Mouse (Mus musculus): ENCODE results near the gene Sall4.
"Not testable (repeated sequence)": the region's sequence is repeated elsewhere in the genome, so short reads cannot be mapped to it uniquely, and the experiment has no call there.

The Sall4 gene

DNA sequence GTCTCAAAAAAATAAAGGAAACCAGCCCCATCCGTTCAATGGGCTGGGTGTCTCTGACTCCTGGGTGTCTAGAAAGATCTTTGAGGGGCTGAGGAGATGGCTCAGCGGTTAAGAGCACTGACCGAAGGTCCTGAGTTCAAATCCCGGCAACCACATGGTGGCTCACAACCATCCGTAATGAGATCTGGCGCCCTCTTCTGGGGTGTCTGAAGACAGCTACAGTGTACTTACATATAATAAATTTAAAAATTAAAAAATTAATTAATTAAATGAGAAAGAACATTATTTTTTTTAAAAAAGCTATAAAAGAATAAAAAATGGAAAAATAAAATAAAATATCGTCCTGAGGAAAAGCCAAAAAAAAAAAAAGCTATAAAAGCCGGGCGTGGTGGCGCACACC is 23.3 kb downstream of the Sall4 start:
- DNase-seq (ENCODE audit: low spot score in 2 of 2), result not testable (repeated sequence)

DNA sequence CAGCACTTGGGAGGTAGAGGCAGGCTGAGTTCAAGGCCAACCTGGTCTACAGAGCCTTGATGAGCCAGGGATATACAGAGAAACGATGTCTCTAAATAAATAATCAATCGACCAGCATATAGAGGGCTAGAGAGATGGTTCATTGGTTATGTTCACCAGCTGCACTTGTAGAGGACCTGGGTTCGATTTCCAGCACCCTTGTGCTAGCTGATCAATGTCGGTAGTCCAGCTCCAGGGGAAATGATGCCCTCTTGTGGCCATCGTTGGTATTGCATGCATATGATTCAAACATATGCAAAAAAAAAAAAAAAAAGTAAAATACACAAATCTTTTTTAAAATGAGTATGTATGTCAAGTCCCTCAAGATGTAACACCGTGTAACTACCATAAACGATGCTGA is 25.1 kb downstream of the Sall4 start:
- DNase-seq (ENCODE audit: low spot score in 2 of 2), result peak in 1 of 2 experiments; percentile 56

DNA sequence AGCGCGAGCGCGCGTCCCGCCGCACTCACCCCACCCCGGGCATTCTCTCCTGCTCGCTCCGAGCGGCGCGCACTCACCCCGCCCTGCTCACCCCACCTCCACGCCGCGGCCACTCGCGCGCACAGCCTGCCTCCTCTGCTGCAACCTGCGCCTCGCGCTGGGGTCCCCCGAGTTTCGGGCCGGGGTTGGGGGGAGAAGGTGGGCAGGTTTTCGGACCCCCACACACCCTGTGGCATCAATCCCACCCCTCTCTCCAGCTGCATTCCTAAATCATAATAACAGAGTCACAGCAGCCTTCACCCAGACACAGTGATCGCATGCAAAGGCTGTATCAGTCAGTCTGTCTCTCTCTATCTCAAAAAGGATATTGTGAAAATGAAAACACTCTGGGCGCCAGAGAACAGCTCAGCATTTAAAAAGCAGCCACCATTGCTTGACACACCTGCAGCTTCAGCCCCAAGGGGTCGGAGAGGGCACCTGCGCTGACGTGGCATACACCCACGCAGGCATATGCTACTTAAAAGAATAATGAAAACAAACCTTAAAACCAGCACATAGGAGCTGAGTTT is 25.6 kb downstream of the Sall4 start, which contains the start of gene Atp9a:
Atp9a (minus strand) TSS at position 351 of the 569 bp plus-strand sequence.
- DNase-seq (ENCODE audit: low spot score in 2 of 2), result peak; percentile 68 to 76

- DNase-seq (ENCODE audit: low spot score in 2 of 2), result peak; percentile 69 to 77
These were observed 26.3 kb downstream of the Sall4 start for GRCm38 (mm10) chr2:168741273-168742058.

DNA sequence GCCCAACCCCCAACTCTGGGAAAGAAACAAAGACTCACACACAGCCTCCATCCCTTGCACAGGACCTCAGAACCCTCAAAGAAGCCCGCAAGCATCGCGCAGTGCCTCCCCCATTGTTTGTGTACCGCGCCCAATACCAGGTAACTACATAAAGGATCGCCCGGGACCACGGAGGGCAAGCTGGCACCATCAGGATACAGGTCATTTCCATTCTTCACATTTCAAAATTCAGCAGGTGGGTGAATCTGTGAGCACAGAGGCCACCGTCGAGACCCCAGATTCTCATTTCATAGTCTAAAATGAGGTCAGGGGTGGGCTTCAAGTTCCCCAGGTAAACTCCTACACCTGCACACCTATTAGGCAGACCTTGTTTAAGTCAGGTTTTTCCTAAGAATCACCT is 27.2 kb downstream of the Sall4 start:
- no peak for DNase-seq (ENCODE audit: low spot score in 2 of 2)

DNA sequence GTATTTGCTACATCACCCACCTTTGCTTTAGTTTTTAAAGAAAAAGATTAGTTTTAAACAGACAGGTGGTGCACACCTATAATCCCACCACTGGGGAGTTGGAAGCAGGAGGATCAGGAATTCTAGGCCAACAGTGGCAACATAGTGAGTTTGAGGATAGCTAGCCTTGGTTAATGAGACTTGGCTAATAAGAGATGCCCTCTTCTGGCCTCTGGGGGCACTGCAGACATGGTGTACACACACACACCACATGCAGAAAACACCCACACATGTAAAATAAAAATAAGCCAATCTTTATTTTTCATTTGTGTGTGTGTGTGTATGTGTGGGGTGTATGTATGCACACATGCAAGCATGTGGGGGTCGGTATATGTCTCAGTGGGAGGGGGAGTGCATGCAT is 28.9 kb downstream of the Sall4 start:
- DNase-seq (ENCODE audit: low spot score in 2 of 2), result no peak

- DNase-seq (ENCODE audit: low spot score in 2 of 2), result no peak
These were observed 29.9 kb downstream of the Sall4 start for GRCm38 (mm10) chr2:168737878-168738277.

DNA sequence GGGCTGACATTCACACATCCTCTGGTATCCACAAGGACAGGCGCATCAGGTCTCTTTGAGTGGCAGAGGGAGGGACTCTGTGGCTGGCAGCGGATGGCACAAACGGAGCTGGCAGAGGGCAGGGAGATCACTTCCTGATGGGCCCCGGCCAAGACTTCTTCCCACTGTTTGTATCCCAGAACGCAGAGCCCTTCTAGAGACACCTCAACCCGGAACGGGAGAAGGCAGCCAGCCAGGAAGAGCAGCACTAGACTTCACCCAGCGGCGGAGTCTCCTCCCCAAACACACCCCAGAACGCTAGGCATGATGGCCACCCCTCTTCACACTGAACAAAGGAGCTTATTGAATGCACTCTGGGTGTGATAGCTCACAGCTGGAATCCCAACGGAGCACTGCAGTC is 33.7 kb downstream of the Sall4 start:
- no peak for DNase-seq (ENCODE audit: low spot score in 2 of 2)

GRCm38 (mm10) chr2:168731258-168731657 is 36.5 kb downstream of the Sall4 start:
- no peak for DNase-seq (ENCODE audit: low spot score in 2 of 2)

DNA sequence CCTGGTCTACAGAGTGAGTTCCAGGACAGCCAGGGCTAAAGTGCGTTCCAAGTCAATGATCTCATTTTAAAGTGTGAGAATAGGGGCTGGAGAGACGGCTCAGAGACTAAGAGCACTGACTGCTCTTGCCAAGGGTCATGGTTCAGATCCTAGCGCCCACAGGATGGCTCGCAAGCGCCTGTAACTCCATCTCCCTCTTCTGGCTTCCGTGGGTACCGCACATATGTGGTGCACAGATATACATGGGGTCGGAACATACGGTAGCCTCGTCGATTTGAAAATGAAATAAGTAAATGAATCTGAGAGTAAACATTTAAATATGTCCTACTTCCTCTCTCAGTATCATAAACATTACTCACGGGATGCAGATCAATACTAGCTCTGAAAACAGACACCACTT is 38.0 kb downstream of the Sall4 start:
- DNase-seq (ENCODE audit: low spot score in 2 of 2), result no peak

DNA sequence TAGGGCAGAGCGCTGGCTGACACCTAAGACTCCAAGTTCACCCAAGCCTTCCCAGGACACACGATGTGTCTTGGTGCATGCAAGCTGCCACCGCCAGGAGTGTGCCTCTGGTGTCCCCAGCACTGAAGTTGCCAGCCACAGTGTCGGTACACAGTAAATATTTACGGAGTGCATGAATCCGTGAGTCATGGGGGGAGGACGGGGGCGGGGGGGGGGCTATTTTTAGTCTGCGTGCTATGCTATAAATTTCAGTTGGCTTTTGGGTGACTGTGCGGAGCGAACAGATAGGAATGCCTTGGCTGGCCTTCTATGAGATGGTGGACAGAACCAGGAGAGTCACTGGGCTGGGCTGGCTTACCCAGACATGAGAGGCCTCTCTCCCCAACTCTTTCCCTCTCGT is 39.7 kb downstream of the Sall4 start:
- DNase-seq (ENCODE audit: low spot score in 2 of 2), result no peak

DNA sequence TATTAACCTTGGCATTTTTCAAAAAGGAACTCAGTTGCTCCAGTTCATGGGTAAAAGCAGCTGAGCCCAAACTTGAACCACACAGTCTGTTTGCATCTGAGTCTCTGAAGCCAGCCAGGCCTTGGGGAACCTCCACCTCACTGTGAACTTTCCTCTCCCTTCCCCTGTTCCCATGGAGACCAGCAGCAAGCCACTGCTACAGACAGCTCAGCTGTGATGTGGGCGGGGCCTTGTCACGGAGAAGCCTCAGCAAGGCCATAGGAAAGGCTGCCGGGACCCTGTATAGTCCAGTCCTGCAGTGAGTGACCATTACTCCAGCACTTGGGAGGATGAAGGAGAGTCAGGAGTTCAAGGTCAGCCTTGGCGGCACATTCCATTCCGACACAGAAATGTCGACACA is 41.7 kb downstream of the Sall4 start:
- DNase-seq (ENCODE audit: low spot score in 2 of 2), result no peak

DNA sequence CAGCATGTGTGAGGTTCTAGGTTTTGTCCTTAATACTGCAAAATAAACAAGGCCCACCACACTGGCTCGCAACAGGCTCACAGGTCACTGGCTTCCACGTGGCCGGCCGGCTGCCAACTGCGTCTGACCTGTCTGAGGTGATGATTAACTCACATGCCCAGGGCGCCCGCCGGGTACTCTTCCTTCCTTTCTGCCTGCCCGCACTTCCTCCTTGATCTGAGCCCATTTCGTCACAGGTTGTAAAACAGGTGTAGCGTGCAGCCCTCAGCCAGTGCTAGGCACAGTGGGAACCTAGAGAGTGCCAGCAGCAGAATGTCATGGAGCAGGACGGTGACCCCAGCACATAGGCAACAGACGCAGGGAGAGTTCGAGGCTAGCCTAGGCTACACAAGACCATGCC is 46.4 kb downstream of the Sall4 start:
- DNase-seq (ENCODE audit: low spot score in 2 of 2), result no peak

GRCm38 (mm10) chr2:168719742-168720141 is 48.0 kb downstream of the Sall4 start:
- DNase-seq (ENCODE audit: low spot score in 2 of 2), result no peak

- DNase-seq (ENCODE audit: low spot score in 2 of 2), result no peak
These were observed 49.0 kb downstream of the Sall4 start for GRCm38 (mm10) chr2:168718735-168719134.

- DNase-seq (ENCODE audit: low spot score in 2 of 2), result no peak
These were observed 49.5 kb downstream of the Sall4 start for GRCm38 (mm10) chr2:168718267-168718666.

DNA sequence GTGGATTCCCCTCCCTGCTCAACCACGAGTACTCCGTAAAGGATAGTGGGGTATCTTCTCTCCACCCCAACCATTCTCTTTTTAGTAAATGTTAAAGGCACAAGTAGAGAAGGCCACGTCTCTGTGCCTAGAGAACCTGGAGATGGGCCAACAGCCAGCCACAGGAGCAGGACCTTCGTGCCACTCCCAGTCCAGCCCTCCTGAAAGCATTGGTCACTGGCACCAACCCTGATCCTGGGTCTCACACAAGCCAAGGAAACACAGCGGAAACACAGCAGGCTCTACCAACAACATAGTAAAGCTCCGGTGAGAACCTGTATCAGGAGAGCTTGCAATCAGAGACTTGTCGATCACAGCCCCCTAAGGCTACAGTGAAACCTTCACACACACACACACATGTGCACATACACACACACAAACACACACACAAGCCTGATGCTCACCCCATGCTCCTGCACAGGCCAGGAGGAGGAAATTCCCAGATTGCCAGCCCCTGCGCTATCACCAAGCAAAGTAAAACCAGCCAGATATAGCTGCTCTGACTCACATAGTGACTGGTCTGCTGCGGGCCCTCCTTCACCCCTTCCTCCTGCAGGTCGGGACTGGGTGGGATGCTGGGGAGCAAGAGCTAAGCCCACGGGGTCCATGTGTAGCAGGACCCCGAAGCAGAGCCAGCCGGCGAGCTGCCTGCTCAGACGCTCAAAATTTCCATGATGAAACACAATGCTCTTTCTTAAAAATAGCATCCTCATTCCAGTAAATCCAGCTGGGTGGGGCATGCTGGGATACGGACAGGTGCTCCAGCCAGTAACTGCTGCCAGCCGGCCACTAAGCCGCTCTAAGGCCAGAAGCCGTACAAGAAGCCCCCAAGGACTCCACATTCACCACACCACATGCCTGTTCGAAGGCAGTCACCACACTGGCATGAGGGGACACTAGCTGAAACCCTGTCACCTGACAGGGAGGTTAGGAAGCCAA is 55.3 kb downstream of the Sall4 start:
- no peak for DNase-seq (ENCODE audit: low spot score in 2 of 2)

GRCm38 (mm10) chr2:168710979-168711378 is 56.8 kb downstream of the Sall4 start:
- no peak for DNase-seq (ENCODE audit: low spot score in 2 of 2)

DNA sequence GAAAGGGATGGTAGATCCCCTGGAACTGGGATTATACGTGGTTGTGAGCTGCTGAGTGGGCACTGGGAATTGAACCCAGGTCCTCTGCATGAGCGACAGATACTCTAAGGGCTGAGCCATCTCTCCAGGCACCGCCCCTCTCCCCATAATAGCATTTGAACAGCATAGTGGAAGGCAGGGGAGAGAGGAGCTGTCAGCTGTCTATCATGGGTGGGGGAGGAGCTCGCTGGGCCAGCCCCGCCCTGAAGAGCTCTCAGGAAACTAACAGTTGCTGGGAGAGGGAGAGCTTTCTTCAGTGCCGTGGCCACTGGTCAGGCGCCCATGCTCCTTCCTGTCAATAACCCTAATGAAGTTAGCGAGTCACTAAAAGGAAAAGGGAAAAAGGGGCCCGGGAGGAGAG is 60.0 kb downstream of the Sall4 start:
- no peak for DNase-seq (ENCODE audit: low spot score in 2 of 2)

GRCm38 (mm10) chr2:168702266-168702665 is 65.5 kb downstream of the Sall4 start:
- DNase-seq (ENCODE audit: low spot score in 2 of 2), result peak in 1 of 2 experiments; percentile 37

Measured in frontal cortex, postnatal 10 days (tissue).